In the genomic region with DNA sequence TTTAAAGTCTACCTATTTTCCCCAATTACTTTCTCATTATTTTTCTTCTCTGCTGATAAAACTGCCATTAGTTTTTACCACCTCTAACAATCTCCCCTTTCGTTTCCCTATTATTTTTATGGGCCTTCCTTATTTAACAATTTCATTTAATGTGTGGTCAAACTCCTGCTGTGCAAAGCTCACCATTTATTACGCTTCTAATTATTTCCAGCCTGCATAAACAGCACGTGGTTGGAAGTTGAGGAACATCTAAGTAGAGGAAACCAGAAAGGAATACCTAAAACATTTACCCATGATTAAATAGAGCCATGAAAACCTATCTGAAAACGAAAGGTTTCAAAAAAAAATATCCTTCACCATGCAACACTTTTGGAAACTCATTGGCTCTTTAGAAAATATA, we compare ENCODE assay signal across 18 mouse cellular contexts.
A peak's percentile ranks its signal among the peaks of the same experiment; 100 is the strongest.
DNase-seq lines count a peak whose midpoint lies in the region; ATAC-seq lines count a peak whose summit lies in the region.
"Had no signal": no experiment of that assay in that cellular context is flagged by ENCODE, and none has a peak within 500 bp of the region (broad histone marks: within the 10 kb centered on the region; RNA-seq: fewer than 3 reads in every experiment).

No protein-coding gene starts in this region.

- H3K4me3 ChIP-seq in limb, embryonic 12.5 days (replicated peaks): no peak overlapping the region
- H3K4me3 ChIP-seq: embryonic facial prominence, embryonic 12.5 days; forebrain, embryonic 15.5 days; heart, adult 2 months; heart, embryonic 15.5 days; hindbrain, embryonic 13.5 days; intestine, embryonic 15.5 days had no signal

- H3K27ac ChIP-seq in limb, embryonic 12.5 days: no peak overlapping the region
- H3K27ac ChIP-seq: embryonic facial prominence, embryonic 12.5 days; forebrain, embryonic 15.5 days; heart, adult 2 months; heart, embryonic 15.5 days; hindbrain, embryonic 13.5 days; hindbrain, postnatal 0 days; intestine, embryonic 15.5 days had no signal

- H3K4me1 ChIP-seq in limb, embryonic 12.5 days (replicated peaks): no peaks in the 10 kb centered on the region
- H3K4me1 ChIP-seq: embryonic facial prominence, embryonic 12.5 days; forebrain, embryonic 15.5 days; heart, embryonic 15.5 days; hindbrain, embryonic 13.5 days; intestine, embryonic 15.5 days had no signal

- no peak overlapping the region for H3K4me2 ChIP-seq in limb, embryonic 12.5 days
- H3K4me2 ChIP-seq: embryonic facial prominence, embryonic 12.5 days; forebrain, embryonic 15.5 days; heart, embryonic 11.5 days; heart, embryonic 15.5 days; hindbrain, embryonic 13.5 days; intestine, embryonic 15.5 days had no signal

- peak; percentile 9 for DNase-seq in embryo, embryonic 10 days (ENCODE audit: low spot score)
- DNase-seq in embryo, embryonic 9.5 days (ENCODE audit: extremely low spot score): no peak
- peak; percentile 19 for DNase-seq in embryo, embryonic 11 days
- DNase-seq in adrenal gland, postnatal 4 days (ENCODE audit: low spot score in 2 of 2): no peak
- DNase-seq in adrenal gland, postnatal 25 days: no peak
- no peak for DNase-seq in adrenal gland, postnatal 10 days
- DNase-seq: adrenal gland, postnatal 14 days; gastrocnemius, postnatal 10 days; heart, adult 2 months; heart, postnatal 14 days had no signal

- ATAC-seq in limb, embryonic 12.5 days (ENCODE audit: insufficient number of reproducible peaks, insufficient read depth, low FRiP score, low TSS enrichment, low read depth): peak; percentile 78; the same call in 1 of the 2 replicates
- ATAC-seq: forebrain, embryonic 15.5 days; intestine, embryonic 15.5 days had no signal

- no peaks in the 10 kb centered on the region for H3K27me3 ChIP-seq in limb, embryonic 12.5 days
- H3K27me3 ChIP-seq: embryonic facial prominence, embryonic 12.5 days; forebrain, embryonic 15.5 days; heart, embryonic 15.5 days; hindbrain, embryonic 13.5 days; intestine, embryonic 15.5 days had no signal

- WGBS in limb, embryonic 12.5 days: 12% methylated on average over 4 of the region's 4 CpGs

- no peaks in the 10 kb centered on the region for H3K36me3 ChIP-seq in limb, embryonic 12.5 days
- H3K36me3 ChIP-seq: embryonic facial prominence, embryonic 12.5 days; forebrain, embryonic 15.5 days; heart, embryonic 15.5 days; hindbrain, embryonic 13.5 days; intestine, embryonic 15.5 days had no signal

- H3K9ac ChIP-seq in limb, embryonic 12.5 days (replicated peaks): no peak overlapping the region
- H3K9ac ChIP-seq: embryonic facial prominence, embryonic 12.5 days; forebrain, embryonic 15.5 days; heart, embryonic 15.5 days; hindbrain, embryonic 13.5 days; intestine, embryonic 15.5 days had no signal

- H3K9me3 ChIP-seq in limb, embryonic 12.5 days: no peaks in the 10 kb centered on the region
- H3K9me3 ChIP-seq: embryonic facial prominence, embryonic 12.5 days; forebrain, embryonic 15.5 days; heart, embryonic 15.5 days; hindbrain, embryonic 13.5 days; intestine, embryonic 15.5 days had no signal

Comparison
In these comparisons a context has a peak if more than half of its experiments do, and no peak if none do; other contexts are left out.
1. DNase-seq: peak in embryo, embryonic 10 days (single experiment) and embryo, embryonic 11 days (single experiment); none in embryo, embryonic 9.5 days (single experiment), adrenal gland, postnatal 4 days (0 of 2), adrenal gland, postnatal 25 days (single experiment) and adrenal gland, postnatal 10 days (single experiment).